Mouse (Mus musculus): Measurements from ENCODE around the gene Nup133. TPM values are rescaled to one million over a fixed set of nuclear protein-coding genes. Genes with fewer than 3 reads are reported as not detected.
A peak's percentile ranks its signal among the peaks of the same experiment; 100 is the strongest.
"Not testable (repeated sequence)": the region's sequence is repeated elsewhere in the genome, so short reads cannot be mapped to it uniquely, and the experiment has no call there.

Nup133 gene
- 25.5 and 33.3 TPM in 2 replicates for total RNA-seq (2014; fragmentation: Nextera tagmentation)
- total RNA-seq (2017), result 26.7 and 26.8 TPM in 2 replicates

- peak; percentile 96 for ATAC-seq (replicated peaks; ENCODE audit: poor library complexity, severe bottlenecking)
Measured at GRCm38 (mm10) chr8:123948942-123949685, at the start of gene Nup133. TSS of gene Nup133 (minus strand) at chr8:123949265.

- ATAC-seq (replicated peaks; ENCODE audit: poor library complexity, severe bottlenecking), result no peak
Measured at GRCm38 (mm10) chr8:123993997-123994396, 44.9 kb upstream of the Nup133 start.

GRCm38 (mm10) chr8:123993597-123993996 lies 44.5 kb upstream of the Nup133 start:
- ATAC-seq (replicated peaks; ENCODE audit: poor library complexity, severe bottlenecking), result no peak

GRCm38 (mm10) chr8:123992587-123992986 lies 43.5 kb upstream of the Nup133 start:
- ATAC-seq (replicated peaks; ENCODE audit: poor library complexity, severe bottlenecking), result no peak

- ATAC-seq (replicated peaks; ENCODE audit: poor library complexity, severe bottlenecking), result no peak
Measured at GRCm38 (mm10) chr8:123990277-123991049, 41.4 kb upstream of the Nup133 start.

GRCm38 (mm10) chr8:123989128-123989527 lies 40.1 kb upstream of the Nup133 start:
- ATAC-seq (replicated peaks; ENCODE audit: poor library complexity, severe bottlenecking), result no peak

- peak; percentile 42 for ATAC-seq (replicated peaks; ENCODE audit: poor library complexity, severe bottlenecking)
Measured at GRCm38 (mm10) chr8:123988605-123989038, 39.6 kb upstream of the Nup133 start.

GRCm38 (mm10) chr8:123982826-123983400 lies 33.8 kb upstream of the Nup133 start, which contains the start of gene Abcb10:
TSS of gene Abcb10 (minus strand) at chr8:123983122.
- peak; percentile 82 for ATAC-seq (replicated peaks; ENCODE audit: poor library complexity, severe bottlenecking)

- ATAC-seq (replicated peaks; ENCODE audit: poor library complexity, severe bottlenecking), result no peak
Measured at GRCm38 (mm10) chr8:123982291-123982793, 33.3 kb upstream of the Nup133 start.

- ATAC-seq (replicated peaks; ENCODE audit: poor library complexity, severe bottlenecking), result no peak
Measured at GRCm38 (mm10) chr8:123981674-123982073, 32.6 kb upstream of the Nup133 start.

GRCm38 (mm10) chr8:123980239-123980638 lies 31.2 kb upstream of the Nup133 start:
- ATAC-seq (replicated peaks; ENCODE audit: poor library complexity, severe bottlenecking), result peak; percentile 39

- ATAC-seq (replicated peaks; ENCODE audit: poor library complexity, severe bottlenecking), result no peak
Measured at GRCm38 (mm10) chr8:123978926-123979325, 29.9 kb upstream of the Nup133 start.

- peak; percentile 9 for ATAC-seq (replicated peaks; ENCODE audit: poor library complexity, severe bottlenecking)
Measured at GRCm38 (mm10) chr8:123978166-123978838, 29.2 kb upstream of the Nup133 start.

GRCm38 (mm10) chr8:123977499-123977898 lies 28.4 kb upstream of the Nup133 start:
- ATAC-seq (replicated peaks; ENCODE audit: poor library complexity, severe bottlenecking), result no peak

GRCm38 (mm10) chr8:123973495-123973894 lies 24.4 kb upstream of the Nup133 start:
- ATAC-seq (replicated peaks; ENCODE audit: poor library complexity, severe bottlenecking), result no peak

- ATAC-seq (replicated peaks; ENCODE audit: poor library complexity, severe bottlenecking), result peak; percentile 53; the same call in 1 of the 2 replicates
Measured at GRCm38 (mm10) chr8:123966896-123967295, 17.8 kb upstream of the Nup133 start.

- no peak for ATAC-seq (replicated peaks; ENCODE audit: poor library complexity, severe bottlenecking)
Measured at GRCm38 (mm10) chr8:123961371-123961770, 12.3 kb upstream of the Nup133 start.

- not testable (repeated sequence) for ATAC-seq (replicated peaks; ENCODE audit: poor library complexity, severe bottlenecking)
Measured at GRCm38 (mm10) chr8:123960556-123960955, 11.5 kb upstream of the Nup133 start.

- ATAC-seq (replicated peaks; ENCODE audit: poor library complexity, severe bottlenecking), result no peak
Measured at GRCm38 (mm10) chr8:123960056-123960455, 11.0 kb upstream of the Nup133 start.

GRCm38 (mm10) chr8:123959473-123959872 lies 10.4 kb upstream of the Nup133 start:
- ATAC-seq (replicated peaks; ENCODE audit: poor library complexity, severe bottlenecking), result peak; percentile 44
